Mouse (Mus musculus) cerebellum, adult 11 months (tissue): ENCODE results near the gene Gmppb.

Experiments used
- DNase-seq: peaks from one replicate; pipeline ENCODE4 v3.0.0; 2022

The Gmppb gene

GRCm38 (mm10) chr9:108082988-108083431, 34.0 kb downstream of the Gmppb start, which contains the start of gene Rnf123:
TSS of gene Rnf123 (minus strand) at chr9:108083346.
- DNase-seq = no peak

GRCm38 (mm10) chr9:108083561-108083960, 34.5 kb downstream of the Gmppb start:
- DNase-seq = no peak

- no peak for DNase-seq
Measured at GRCm38 (mm10) chr9:108085261-108085660, 36.2 kb downstream of the Gmppb start.

DNA sequence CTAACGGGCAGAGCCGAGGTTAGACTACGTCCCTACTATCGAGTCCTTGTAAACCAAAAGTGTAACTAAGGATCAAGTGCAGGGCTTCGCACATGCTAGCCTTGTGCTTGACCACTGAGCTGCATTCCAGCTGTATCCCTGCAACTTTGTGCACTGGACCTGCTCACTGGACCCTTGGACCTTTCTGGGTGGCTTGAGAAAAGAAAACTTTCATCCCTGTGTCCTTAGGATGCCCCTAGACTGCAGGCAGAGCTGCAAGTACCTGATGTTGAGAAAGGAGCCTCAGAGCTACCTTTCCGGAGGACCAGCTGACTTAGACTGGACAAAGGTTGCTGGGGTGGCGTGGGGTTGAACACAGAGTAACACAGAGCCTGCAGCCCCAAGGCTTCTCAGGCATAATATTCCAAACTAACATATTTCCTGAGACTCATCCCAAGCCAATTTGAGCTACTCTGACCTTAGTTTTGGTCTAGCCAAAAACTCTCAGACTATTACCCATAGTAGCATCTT, 41.6 kb downstream of the Gmppb start:
- no peak for DNase-seq

- DNase-seq = no peak
Measured at GRCm38 (mm10) chr9:108093586-108093985, 44.5 kb downstream of the Gmppb start.

DNA sequence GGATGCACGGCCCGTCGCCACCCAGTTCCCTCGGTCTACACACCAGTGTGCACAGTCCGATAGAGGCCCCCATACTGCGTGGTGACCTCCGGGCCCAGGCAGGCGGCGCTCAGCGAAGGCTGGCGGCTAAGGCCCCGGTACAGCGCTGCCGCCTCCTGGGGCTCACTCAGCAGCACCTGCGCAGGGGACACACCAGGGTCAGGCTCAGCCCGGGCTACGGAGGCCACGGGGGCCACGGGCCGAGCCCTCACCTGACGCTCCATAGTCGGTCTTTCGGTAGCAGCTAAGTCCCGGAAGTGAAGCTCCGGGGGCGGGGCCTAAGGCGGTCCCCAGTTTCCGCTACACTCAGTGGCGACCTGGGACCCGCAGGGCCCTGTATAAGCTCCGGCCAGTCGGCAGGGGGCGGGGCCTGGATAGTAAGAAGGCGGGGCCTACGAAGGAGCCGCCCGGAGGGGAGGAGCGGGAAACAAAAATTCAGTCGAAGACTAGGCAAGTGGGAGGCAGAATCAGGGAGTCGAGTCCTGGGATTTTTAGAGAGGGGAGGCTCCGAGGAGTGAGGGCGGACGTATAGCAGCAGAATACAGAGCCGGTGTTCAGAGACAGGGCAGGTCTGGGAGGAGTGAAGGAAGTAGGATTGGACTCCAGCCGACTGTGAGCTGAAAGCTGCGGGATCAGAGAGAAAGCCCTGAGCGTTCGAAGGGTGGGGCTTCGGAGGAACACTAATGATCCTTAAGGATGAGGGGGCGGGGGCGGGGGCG, 45.3 kb downstream of the Gmppb start, which contains the start of gene Apeh:
Gene Apeh, minus strand, starts transcription at position 423 of the 758 bp plus-strand sequence.
- peak; percentile 93 for DNase-seq

DNA sequence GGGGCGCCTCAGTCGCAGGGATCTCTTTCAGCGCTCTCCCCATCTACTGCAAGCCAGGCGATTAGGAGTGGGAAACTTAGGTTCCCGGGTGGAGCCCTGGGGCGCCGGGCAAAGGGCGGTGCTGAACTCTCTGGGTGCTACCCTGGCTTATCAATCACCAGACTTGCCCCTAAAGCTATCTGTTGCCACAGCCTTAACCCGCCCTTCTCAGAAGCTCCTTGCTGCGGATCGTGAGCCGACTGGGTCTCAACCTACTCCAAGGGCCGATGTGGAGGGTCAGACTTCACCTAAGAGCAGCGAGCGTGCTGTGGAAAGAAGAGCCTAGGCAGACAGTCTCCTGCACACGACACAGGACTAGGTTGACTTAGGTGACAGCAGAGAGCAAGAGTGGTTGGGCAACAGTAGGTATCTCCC, 46.0 kb downstream of the Gmppb start:
- no peak for DNase-seq

GRCm38 (mm10) chr9:108095518-108095917, 46.5 kb downstream of the Gmppb start:
- DNase-seq = no peak

- no peak for DNase-seq
Measured at GRCm38 (mm10) chr9:108095949-108096712, 47.1 kb downstream of the Gmppb start.

DNA sequence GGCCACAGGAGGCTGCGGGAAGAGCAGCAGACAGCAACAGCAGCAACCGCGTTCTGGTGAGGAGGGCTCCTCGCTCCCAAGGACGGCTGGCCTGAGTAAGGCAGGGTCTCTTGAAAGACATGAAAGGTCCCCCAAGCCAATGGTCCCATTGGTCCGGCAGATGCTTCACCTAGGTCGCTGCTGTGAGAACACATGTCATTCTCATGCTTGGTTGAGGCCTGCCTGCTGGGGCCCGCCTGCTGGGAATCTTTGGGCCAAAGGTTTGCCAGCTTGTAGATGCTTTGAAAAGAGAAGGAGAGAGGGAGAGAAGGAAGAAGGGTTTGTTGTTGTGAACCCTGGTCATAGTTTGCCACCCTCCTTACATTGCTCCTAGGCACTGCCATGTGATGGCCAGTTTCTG, 50.6 kb downstream of the Gmppb start:
- DNase-seq = no peak
